Mouse (Mus musculus): ENCODE results near the gene Eef2k. TPM values are rescaled to one million over a fixed set of nuclear protein-coding genes. Genes with fewer than 3 reads are reported as not detected.
A peak's percentile ranks its signal among the peaks of the same experiment; 100 is the strongest.
"Not testable (repeated sequence)": the region's sequence is repeated elsewhere in the genome, so short reads cannot be mapped to it uniquely, and the experiment has no call there.

The Eef2k gene
- polyA plus RNA-seq, 1 experiment from 2014 or later, result 54.1 TPM

- not testable (repeated sequence) for H3K9ac ChIP-seq (ENCODE audit: low read depth, low read length); H3K9me3 ChIP-seq (ENCODE audit: control insufficient read depth, low read length); H3K4me1 ChIP-seq (ENCODE audit: control insufficient read depth, insufficient read depth, low read length); H3K4me2 ChIP-seq (ENCODE audit: low read depth, low read length); H3K36me3 ChIP-seq (ENCODE audit: control insufficient read depth, insufficient read depth, low read length); ATAC-seq; H3K27me3 ChIP-seq (replicated peaks; ENCODE audit: control insufficient read depth, insufficient read depth, low read length); H3K27ac ChIP-seq (ENCODE audit: low read length); H3K4me3 ChIP-seq (ENCODE audit: low read length)
- WGBS, result 75% methylated on average over 3 of the region's 3 CpGs
Observed at GRCm38 (mm10) chr7:120910172-120910571, 67.5 kb downstream of the Eef2k start.

GRCm38 (mm10) chr7:120911268-120911667 is 68.6 kb downstream of the Eef2k start:
- not testable (repeated sequence) for H3K27me3 ChIP-seq (replicated peaks; ENCODE audit: control insufficient read depth, insufficient read depth, low read length); ATAC-seq; H3K4me2 ChIP-seq (ENCODE audit: low read depth, low read length); H3K4me1 ChIP-seq (ENCODE audit: control insufficient read depth, insufficient read depth, low read length); H3K27ac ChIP-seq (ENCODE audit: low read length); H3K9me3 ChIP-seq (ENCODE audit: control insufficient read depth, low read length); H3K4me3 ChIP-seq (ENCODE audit: low read length); H3K9ac ChIP-seq (ENCODE audit: low read depth, low read length); H3K36me3 ChIP-seq (ENCODE audit: control insufficient read depth, insufficient read depth, low read length)
- WGBS, result 89% methylated on average over 6 of the region's 6 CpGs

DNA sequence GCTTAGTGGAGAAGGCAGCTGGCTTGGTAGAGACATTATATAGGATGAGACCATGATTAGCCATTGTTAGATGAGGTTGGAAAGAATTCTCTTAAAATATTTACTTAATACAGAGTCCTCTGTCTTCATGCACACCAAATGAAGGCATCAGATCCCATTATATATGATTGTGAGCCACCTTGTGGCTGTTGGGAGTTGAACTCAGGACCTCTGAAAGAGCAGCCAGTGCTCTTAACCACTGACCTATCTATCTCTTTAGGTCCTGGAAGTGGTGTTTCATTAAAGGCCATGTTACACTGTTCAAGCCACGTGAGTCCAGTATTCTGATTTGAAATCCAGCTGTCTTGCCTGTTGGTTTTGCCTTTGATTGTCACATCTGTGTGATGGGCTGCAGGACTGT is 70.7 kb downstream of the Eef2k start:
- H3K4me2 ChIP-seq (ENCODE audit: low read depth, low read length), result no peak overlapping the region
- H3K4me3 ChIP-seq (ENCODE audit: low read length), result no peak overlapping the region
- no peaks in the 10 kb centered on the region; the same call in 1 of the 2 replicates for H3K4me1 ChIP-seq (ENCODE audit: control insufficient read depth, insufficient read depth, low read length)
- no peaks in the 10 kb centered on the region for H3K9me3 ChIP-seq (ENCODE audit: control insufficient read depth, low read length)
- no peaks in the 10 kb centered on the region for H3K36me3 ChIP-seq (ENCODE audit: control insufficient read depth, insufficient read depth, low read length)
- no peak overlapping the region for H3K9ac ChIP-seq (ENCODE audit: low read depth, low read length)
- no peak for ATAC-seq
- 48% methylated on average over 1 of the region's 1 CpGs for WGBS
- no peak overlapping the region for H3K27ac ChIP-seq (ENCODE audit: low read length)
- no peaks in the 10 kb centered on the region for H3K27me3 ChIP-seq (replicated peaks; ENCODE audit: control insufficient read depth, insufficient read depth, low read length)

DNA sequence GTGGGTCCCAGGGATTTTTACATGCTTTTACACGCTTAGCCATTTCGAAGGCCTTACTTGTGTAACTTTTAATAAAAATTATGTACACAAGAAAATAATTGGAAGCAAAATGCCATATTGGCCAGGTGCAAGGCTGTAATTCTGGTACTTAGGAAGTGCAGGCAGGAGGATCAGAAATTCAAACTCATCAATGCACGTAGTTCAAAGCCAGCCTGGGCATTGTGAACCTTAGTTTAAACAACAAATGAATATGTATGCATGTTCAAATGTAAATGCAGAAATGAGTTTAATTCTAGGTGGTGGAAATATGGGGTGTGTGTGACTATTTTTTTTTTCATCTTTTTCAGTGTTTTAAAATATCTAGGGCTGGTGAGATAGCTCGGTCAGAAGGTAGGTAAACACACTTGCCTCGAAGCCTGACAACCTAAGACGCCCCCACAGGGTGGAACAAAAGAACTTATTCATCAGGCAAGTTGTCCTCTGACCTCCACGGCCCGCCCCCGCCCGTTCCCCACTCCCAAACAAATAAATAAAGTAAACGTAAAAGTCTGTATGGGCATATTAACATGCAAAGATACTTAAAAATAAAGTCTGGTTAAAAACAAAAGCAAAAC is 73.7 kb downstream of the Eef2k start:
- peaks cover 6% of the 10 kb centered on the region for H3K4me1 ChIP-seq (ENCODE audit: control insufficient read depth, insufficient read depth, low read length)
- WGBS, result 28% methylated on average over 11 of the region's 11 CpGs
- no peak overlapping the region for H3K9ac ChIP-seq (ENCODE audit: low read depth, low read length)
- H3K27me3 ChIP-seq (replicated peaks; ENCODE audit: control insufficient read depth, insufficient read depth, low read length), result no peaks in the 10 kb centered on the region
- H3K4me3 ChIP-seq (ENCODE audit: low read length), result peak overlapping the region; percentile 9; the same call in 1 of the 2 replicates
- H3K4me2 ChIP-seq (ENCODE audit: low read depth, low read length), result peak overlapping the region; percentile 27; the same call in 1 of the 2 replicates
- H3K9me3 ChIP-seq (ENCODE audit: control insufficient read depth, low read length), result no peaks in the 10 kb centered on the region
- no peaks in the 10 kb centered on the region for H3K36me3 ChIP-seq (ENCODE audit: control insufficient read depth, insufficient read depth, low read length)
- no peak overlapping the region for H3K27ac ChIP-seq (ENCODE audit: low read length)
- no peak for ATAC-seq

DNA sequence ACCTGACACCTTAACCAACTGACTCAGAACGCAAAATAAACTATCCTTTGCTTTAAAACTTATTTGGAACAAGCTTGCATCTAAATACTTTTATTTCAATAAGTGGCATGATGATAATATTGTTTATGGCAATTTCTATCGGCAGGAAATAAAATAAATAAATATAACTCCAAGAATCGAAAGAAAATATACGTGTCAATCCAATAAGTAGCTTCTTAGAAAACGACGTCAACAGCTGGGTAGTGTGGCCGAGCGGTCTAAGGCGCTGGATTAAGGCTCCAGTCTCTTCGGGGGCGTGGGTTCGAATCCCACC is 74.6 kb downstream of the Eef2k start:
- peak overlapping the region; percentile 42; the same call in 1 of the 2 replicates for H3K4me2 ChIP-seq (ENCODE audit: low read depth, low read length)
- peak; percentile 88 for ATAC-seq
- peaks cover 6% of the 10 kb centered on the region for H3K4me1 ChIP-seq (ENCODE audit: control insufficient read depth, insufficient read depth, low read length)
- H3K4me3 ChIP-seq (ENCODE audit: low read length), result peak overlapping the region; percentile 97
- no peak overlapping the region for H3K27ac ChIP-seq (ENCODE audit: low read length)
- H3K9ac ChIP-seq (ENCODE audit: low read depth, low read length), result no peak overlapping the region
- WGBS, result 7% methylated on average over 12 of the region's 12 CpGs
- no peaks in the 10 kb centered on the region for H3K36me3 ChIP-seq (ENCODE audit: control insufficient read depth, insufficient read depth, low read length)
- no peaks in the 10 kb centered on the region for H3K27me3 ChIP-seq (replicated peaks; ENCODE audit: control insufficient read depth, insufficient read depth, low read length)
- no peaks in the 10 kb centered on the region for H3K9me3 ChIP-seq (ENCODE audit: control insufficient read depth, low read length)

GRCm38 (mm10) chr7:120917592-120918461 is 75.2 kb downstream of the Eef2k start, which contains the start of gene Polr3e:
Polr3e (plus strand) TSS chr7:120917744.
- no peaks in the 10 kb centered on the region for H3K27me3 ChIP-seq (replicated peaks; ENCODE audit: control insufficient read depth, insufficient read depth, low read length)
- peak within 1 kb of the TSS; percentile 91 for H3K9ac ChIP-seq (ENCODE audit: low read depth, low read length)
- peak within 1 kb of the TSS; percentile 97 for H3K4me3 ChIP-seq (ENCODE audit: low read length)
- H3K4me1 ChIP-seq (ENCODE audit: control insufficient read depth, insufficient read depth, low read length), result peaks cover 6% of the 10 kb centered on the region
- H3K4me2 ChIP-seq (ENCODE audit: low read depth, low read length), result peak within 1 kb of the TSS; percentile 61
- under 1% methylated on average over 102 of the region's 102 CpGs for WGBS
- peak; percentile 92 for ATAC-seq
- H3K9me3 ChIP-seq (ENCODE audit: control insufficient read depth, low read length), result no peaks in the 10 kb centered on the region
- peak within 1 kb of the TSS; percentile 92 for H3K27ac ChIP-seq (ENCODE audit: low read length)
- no peaks in the 10 kb centered on the region for H3K36me3 ChIP-seq (ENCODE audit: control insufficient read depth, insufficient read depth, low read length)

GRCm38 (mm10) chr7:120918526-120918962 is 75.9 kb downstream of the Eef2k start:
- peaks cover 6% of the 10 kb centered on the region for H3K4me1 ChIP-seq (ENCODE audit: control insufficient read depth, insufficient read depth, low read length)
- peak overlapping the region; percentile 91 for H3K9ac ChIP-seq (ENCODE audit: low read depth, low read length)
- H3K27ac ChIP-seq (ENCODE audit: low read length), result peak overlapping the region; percentile 92
- H3K4me2 ChIP-seq (ENCODE audit: low read depth, low read length), result peak overlapping the region; percentile 61
- no peaks in the 10 kb centered on the region for H3K36me3 ChIP-seq (ENCODE audit: control insufficient read depth, insufficient read depth, low read length)
- ATAC-seq, result peak; percentile 69
- no peaks in the 10 kb centered on the region for H3K27me3 ChIP-seq (replicated peaks; ENCODE audit: control insufficient read depth, insufficient read depth, low read length)
- 6% methylated on average over 10 of the region's 10 CpGs for WGBS
- no peaks in the 10 kb centered on the region for H3K9me3 ChIP-seq (ENCODE audit: control insufficient read depth, low read length)
- peak overlapping the region; percentile 97 for H3K4me3 ChIP-seq (ENCODE audit: low read length)

DNA sequence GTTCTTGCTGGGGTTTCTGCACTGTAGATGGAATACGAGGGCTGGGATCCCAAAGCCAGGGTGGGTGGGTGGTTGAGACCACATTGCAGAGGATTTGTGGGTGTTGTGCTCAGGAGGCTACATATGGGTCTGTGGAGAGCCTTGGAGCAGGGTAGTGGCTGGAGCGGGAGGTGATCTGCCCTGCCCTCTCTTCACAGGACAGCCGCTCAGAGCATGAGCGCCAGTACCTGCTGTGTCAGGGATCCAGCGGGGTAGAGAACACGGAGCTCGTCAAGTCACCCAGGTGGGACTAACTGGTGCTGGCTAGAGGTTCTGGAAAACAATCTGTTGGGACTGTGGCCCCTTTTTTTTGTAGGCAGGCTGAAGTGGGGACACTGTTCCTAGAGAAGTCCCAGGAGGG is 90.5 kb downstream of the Eef2k start:
- H3K27ac ChIP-seq (ENCODE audit: low read length), result no peak overlapping the region
- 91% methylated on average over 7 of the region's 7 CpGs for WGBS
- no peak for ATAC-seq
- H3K36me3 ChIP-seq (ENCODE audit: control insufficient read depth, insufficient read depth, low read length), result peaks cover 32% of the 10 kb centered on the region; the same call in 1 of the 2 replicates
- no peaks in the 10 kb centered on the region for H3K9me3 ChIP-seq (ENCODE audit: control insufficient read depth, low read length)
- H3K27me3 ChIP-seq (replicated peaks; ENCODE audit: control insufficient read depth, insufficient read depth, low read length), result no peaks in the 10 kb centered on the region
- no peak overlapping the region for H3K4me3 ChIP-seq (ENCODE audit: low read length)
- H3K4me2 ChIP-seq (ENCODE audit: low read depth, low read length), result no peak overlapping the region
- no peak overlapping the region for H3K9ac ChIP-seq (ENCODE audit: low read depth, low read length)
- no peaks in the 10 kb centered on the region for H3K4me1 ChIP-seq (ENCODE audit: control insufficient read depth, insufficient read depth, low read length)

GRCm38 (mm10) chr7:120933680-120934195 is 91.1 kb downstream of the Eef2k start:
- Histone ChIP-seq H3K36me3 (ENCODE audit: control insufficient read depth, insufficient read depth, low read length) (peaks cover 32% of the 10 kb centered on the region; the same call in 1 of the 2 replicates), H3K4me2 (ENCODE audit: low read depth, low read length) (no peak overlapping the region), H3K27me3 (replicated peaks; ENCODE audit: control insufficient read depth, insufficient read depth, low read length) (no peaks in the 10 kb centered on the region), H3K9me3 (ENCODE audit: control insufficient read depth, low read length) (no peaks in the 10 kb centered on the region), H3K9ac (ENCODE audit: low read depth, low read length) (no peak overlapping the region), H3K4me3 (ENCODE audit: low read length) (no peak overlapping the region), H3K27ac (ENCODE audit: low read length) (no peak overlapping the region), H3K4me1 (ENCODE audit: control insufficient read depth, insufficient read depth, low read length) (no peaks in the 10 kb centered on the region)
- no peak for ATAC-seq
- WGBS, result 78% methylated on average over 5 of the region's 5 CpGs

Data from intestine, embryonic 16.5 days (tissue).